Mouse (Mus musculus) splenic B cell, adult 2 months (primary cell): ENCODE data around the gene Fan1.

ENCODE experiments used
- DNase-seq: peaks from one replicate; pipeline ENCODE4 v3.0.0-alpha.2; 2011; ENCODE audit warnings: low read depth, low spot score
- H3K27me3 ChIP-seq: 2 replicates; pipeline ENCODE4 v1.6.1; 2012; ENCODE audit warnings: mild to moderate bottlenecking, low read length, moderate library complexity, mixed read lengths; ENCODE audit not compliant: control insufficient read depth, poor library complexity, insufficient read depth, severe bottlenecking
- H3K36me3 ChIP-seq: 2 replicates; pipeline ENCODE4 v1.6.1; 2012; ENCODE audit warnings: mild to moderate bottlenecking, low read length, moderate library complexity, mixed read lengths; ENCODE audit not compliant: control insufficient read depth, poor library complexity, insufficient read depth, severe bottlenecking

The Fan1 gene

GRCm38 (mm10) chr7:64357405-64357804 is 16.5 kb downstream of the Fan1 start:
- Histone ChIP-seq H3K36me3 (peaks cover 9% of the 10 kb centered on the region), H3K27me3 (no peaks in the 10 kb centered on the region)
- DNase-seq = no peak

GRCm38 (mm10) chr7:64356661-64357060 is 17.2 kb downstream of the Fan1 start:
- no peaks in the 10 kb centered on the region for H3K27me3 ChIP-seq
- DNase-seq = no peak
- peaks cover 9% of the 10 kb centered on the region for H3K36me3 ChIP-seq

DNA sequence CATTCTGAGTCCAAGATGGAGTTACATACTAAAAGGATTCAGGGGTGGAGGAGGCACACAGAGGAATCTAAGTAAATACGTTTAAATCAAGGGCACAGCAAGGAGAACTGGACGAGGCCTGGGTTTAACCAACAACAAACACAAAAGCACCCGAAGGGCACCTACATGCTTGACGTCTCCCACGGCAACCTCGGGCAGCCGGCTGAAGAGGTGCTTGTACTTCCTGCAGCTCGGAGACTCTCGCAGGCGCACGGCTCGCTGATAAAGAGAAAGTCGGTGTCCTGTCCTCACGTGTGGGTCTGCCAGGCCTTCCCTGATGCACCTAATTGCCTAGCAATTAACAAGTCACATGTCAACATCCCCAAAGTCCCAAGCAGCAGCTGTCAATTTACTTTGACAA is 19.7 kb downstream of the Fan1 start:
- Histone ChIP-seq H3K27me3 (no peaks in the 10 kb centered on the region), H3K36me3 (peaks cover 6% of the 10 kb centered on the region)
- DNase-seq = no peak

DNA sequence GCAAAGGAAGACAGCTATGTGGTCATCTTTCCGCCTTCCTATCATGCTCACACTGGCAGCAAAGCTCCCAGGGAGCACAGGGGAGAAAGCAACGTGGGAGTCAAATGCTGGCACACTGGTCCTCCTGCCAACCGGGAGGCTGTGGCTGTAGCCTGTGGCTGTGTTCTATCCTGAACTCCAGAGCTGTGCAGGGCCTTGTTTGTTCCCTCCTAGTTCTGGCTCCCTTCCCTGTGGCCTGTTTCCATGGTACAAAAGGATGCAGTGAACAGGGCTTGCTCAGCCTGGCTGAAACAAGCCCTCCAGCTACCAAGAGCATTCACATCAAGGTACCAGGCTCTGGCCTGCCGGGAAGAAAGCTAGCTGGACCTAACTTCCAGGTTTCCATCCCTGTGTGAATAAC is 22.8 kb downstream of the Fan1 start:
- Histone ChIP-seq H3K27me3 (no peaks in the 10 kb centered on the region), H3K36me3 (no peaks in the 10 kb centered on the region; the same call in 1 of the 2 replicates)
- DNase-seq = no peak

DNA sequence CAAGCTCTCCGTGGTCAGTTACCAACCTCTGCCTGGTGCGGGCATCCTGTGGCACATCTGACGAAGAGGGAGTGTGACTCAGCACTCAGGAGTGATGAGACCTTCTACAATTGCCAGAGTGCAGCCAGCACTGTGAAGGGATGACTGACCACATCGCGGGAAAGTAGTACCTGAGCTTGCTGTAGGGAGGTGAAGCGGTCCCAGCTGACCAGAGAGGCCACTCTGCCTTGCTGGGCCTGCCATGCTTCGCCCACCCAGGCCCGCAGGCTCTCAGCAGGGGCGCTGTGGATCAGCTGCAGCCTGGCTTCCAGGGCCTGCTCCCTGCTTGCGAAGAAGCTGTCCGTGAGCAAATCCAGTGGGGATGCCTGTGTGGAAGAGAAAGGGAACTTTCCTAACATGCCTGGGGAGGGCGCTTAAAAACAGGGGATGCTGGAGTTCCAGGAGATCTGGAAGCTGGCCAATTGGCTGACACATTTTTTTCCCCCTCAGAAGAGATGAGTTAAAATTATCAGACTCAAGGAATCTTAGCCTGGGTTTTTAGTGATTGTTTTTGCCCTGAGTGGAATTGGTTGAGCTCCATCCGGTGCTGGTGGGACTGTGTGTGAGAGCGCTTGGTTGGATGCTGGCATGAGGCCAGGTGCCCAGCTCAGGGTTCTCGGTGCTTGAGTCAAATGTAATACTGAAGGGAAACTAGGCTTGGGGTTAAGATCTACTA is 24.6 kb downstream of the Fan1 start:
- no peak for DNase-seq
- Histone ChIP-seq H3K36me3 (no peaks in the 10 kb centered on the region; the same call in 1 of the 2 replicates), H3K27me3 (no peaks in the 10 kb centered on the region)

GRCm38 (mm10) chr7:64347813-64348212 is 26.1 kb downstream of the Fan1 start:
- no peaks in the 10 kb centered on the region for H3K27me3 ChIP-seq
- no peaks in the 10 kb centered on the region for H3K36me3 ChIP-seq
- DNase-seq = no peak

DNA sequence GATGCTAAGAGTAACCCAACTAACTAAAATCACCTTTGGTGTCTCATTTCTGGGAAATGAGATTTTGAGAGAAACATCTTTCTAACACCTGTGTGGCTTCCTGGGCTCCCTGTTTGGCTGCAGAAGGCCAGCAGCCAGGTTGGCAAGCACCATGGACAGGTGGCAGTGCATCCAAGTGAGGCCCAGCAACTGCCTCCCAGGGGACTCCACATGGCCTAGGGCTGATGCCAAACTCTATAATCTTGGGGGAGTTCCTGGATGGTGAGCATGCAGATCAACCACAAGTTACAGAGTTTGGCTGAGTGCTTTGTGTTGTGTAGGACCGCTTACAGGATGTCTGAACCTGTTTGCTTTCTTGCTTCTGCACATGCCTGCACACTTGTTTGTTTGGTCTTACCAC is 41.2 kb downstream of the Fan1 start:
- no peaks in the 10 kb centered on the region for H3K36me3 ChIP-seq
- no peak for DNase-seq
- H3K27me3 ChIP-seq = no peaks in the 10 kb centered on the region

DNA sequence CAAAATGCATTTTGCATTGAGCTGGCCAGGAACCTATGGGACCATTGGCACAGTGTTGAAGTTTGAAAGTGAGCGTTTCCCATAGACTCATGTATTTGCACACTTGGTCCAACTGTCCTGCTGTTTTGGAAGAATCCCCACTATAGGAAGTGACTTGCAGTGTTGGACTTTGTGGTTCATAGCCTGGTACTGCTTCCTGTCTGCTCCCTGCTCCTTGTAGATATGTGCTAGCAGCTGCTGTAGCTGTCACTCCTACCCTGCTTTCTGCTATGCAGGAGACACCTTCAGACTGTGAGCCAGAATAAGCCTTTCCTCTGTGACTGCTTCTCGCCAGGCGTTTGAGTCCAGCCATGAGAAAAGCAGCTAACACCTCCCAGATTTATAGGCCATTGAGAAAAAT is 42.6 kb downstream of the Fan1 start:
- no peaks in the 10 kb centered on the region for H3K36me3 ChIP-seq
- no peak for DNase-seq
- H3K27me3 ChIP-seq = no peaks in the 10 kb centered on the region

GRCm38 (mm10) chr7:64327486-64327885 is 46.4 kb downstream of the Fan1 start:
- Histone ChIP-seq H3K36me3 (no peaks in the 10 kb centered on the region), H3K27me3 (no peaks in the 10 kb centered on the region)
- DNase-seq = no peak

DNA sequence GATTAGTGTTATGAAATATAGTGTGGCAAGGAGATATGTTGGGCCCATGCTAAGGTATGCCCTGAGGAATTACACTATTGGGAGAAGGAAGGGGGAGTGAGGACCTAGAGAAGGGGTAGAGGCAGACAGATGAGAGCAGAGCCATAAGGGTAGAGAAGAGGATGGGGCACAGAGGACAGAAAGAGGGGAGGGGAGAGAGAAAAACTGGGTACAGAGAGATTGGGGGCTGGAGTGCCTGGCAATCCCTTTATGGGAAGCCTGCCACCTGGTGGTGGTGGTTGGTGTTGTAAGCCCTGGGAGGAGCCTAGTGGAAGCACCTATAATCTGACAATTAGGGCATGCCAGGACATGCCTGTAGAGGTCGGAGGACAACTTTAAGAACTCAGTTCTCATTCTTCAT is 47.0 kb downstream of the Fan1 start:
- Histone ChIP-seq H3K36me3 (no peaks in the 10 kb centered on the region; the same call in 1 of the 2 replicates), H3K27me3 (no peaks in the 10 kb centered on the region)
- peak; percentile 86 for DNase-seq

DNA sequence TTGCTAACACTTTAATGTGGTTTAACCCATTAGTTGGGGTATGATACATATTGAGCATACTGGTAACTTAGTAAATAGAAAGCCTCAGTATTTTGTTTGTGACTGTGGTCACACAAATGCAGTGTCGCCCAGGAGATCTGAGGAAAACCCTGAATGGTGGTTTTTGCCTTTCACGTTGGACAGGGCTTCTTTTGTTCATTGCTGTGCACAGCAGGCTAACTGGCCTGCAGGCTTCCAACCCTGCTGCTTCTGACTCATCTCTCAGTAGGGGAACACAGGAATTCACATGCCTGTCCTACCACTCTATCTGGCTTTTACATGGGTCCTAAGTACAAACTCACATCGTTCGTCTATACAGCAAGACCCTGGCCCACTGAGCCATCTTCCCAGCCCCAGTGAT is 52.2 kb downstream of the Fan1 start:
- no peaks in the 10 kb centered on the region; the same call in none of the 2 replicates for H3K36me3 ChIP-seq
- no peak for DNase-seq
- H3K27me3 ChIP-seq = no peaks in the 10 kb centered on the region

- no peaks in the 10 kb centered on the region for H3K27me3 ChIP-seq
- no peaks in the 10 kb centered on the region; the same call in none of the 2 replicates for H3K36me3 ChIP-seq
- DNase-seq = no peak
Observed at GRCm38 (mm10) chr7:64321125-64321524, 52.8 kb downstream of the Fan1 start.

DNA sequence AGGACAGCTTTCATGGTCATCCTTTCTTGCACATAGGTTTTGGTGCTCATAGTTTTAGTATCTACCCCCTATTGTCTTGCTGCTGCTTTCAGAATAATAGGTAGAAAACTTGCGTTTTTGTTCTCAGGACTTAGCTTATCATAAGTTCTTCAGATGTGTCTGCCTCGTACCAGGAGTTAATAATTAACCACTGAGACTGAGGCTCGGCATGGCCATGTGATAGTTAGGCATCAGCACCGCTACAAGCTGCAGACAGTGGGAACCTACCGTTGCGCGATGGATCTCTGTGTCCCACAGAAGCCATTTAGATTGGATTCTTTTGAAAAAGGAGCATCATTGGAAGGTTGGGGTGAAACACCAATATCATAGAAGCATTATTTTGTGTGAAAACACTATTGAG is 61.1 kb downstream of the Fan1 start:
- no peak for DNase-seq
- H3K36me3 ChIP-seq = peaks cover 2% of the 10 kb centered on the region; the same call in 1 of the 2 replicates

GRCm38 (mm10) chr7:64310756-64311155 is 63.1 kb downstream of the Fan1 start:
- Histone ChIP-seq H3K36me3 (peaks cover 2% of the 10 kb centered on the region; the same call in 1 of the 2 replicates), H3K27me3 (no peaks in the 10 kb centered on the region)
- DNase-seq = no peak

More for the DNA sequence above, 61.1 kb downstream of the Fan1 start:
- no peaks in the 10 kb centered on the region for H3K27me3 ChIP-seq

GRCm38 (mm10) chr7:64310241-64310640 is 63.7 kb downstream of the Fan1 start:
- H3K36me3 ChIP-seq = peaks cover 2% of the 10 kb centered on the region; the same call in 1 of the 2 replicates

More at GRCm38 (mm10) chr7:64310241-64310640, 63.7 kb downstream of the Fan1 start:
- H3K27me3 ChIP-seq = no peaks in the 10 kb centered on the region
- DNase-seq = no peak
